Mouse (Mus musculus) right cerebral cortex, postnatal 4 days (tissue): ENCODE results near the gene Tmeff2.

ENCODE experiments used
- DNase-seq: peaks from one replicate; pipeline ENCODE4 v3.0.0-alpha.2; 2022

Gene Tmeff2

DNA sequence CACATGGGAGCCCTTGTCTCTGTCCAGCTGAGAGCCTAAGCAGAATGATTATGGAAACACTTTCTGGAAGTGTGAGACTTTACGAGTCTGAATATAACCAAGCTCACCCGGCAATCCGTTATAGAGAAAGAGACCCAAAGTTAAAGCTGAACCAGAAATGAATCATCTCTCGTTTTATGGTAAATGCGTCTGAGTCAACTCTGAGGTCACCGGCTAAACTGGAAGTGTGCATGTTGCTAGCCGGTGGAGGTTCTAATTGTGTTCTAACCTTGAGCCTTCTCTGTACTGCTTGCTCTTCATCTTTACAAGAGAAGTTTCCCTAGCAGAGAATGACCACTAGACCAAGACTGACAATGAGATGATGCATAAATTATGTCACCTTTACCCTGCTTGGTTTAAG lies 316.8 kb downstream of the Tmeff2 start:
- no peak for DNase-seq

GRCm38 (mm10) chr1:51225156-51225555 lies 324.7 kb downstream of the Tmeff2 start:
- DNase-seq = no peak
